Mouse (Mus musculus) lung, embryonic 14.5 days (tissue): Measurements from ENCODE around the gene Lhfp. TPM values are rescaled to one million over a fixed set of nuclear protein-coding genes. Genes with fewer than 3 reads are reported as not detected.
"Not testable (repeated sequence)": the region's sequence is repeated elsewhere in the genome, so short reads cannot be mapped to it uniquely, and the experiment has no call there.

Experiments
- ATAC-seq: fragments of 200-750 bp; cut with Nextera tagmentation; 2 replicates; pipeline ENCODE4 v1.8.0; 2017; ENCODE audit warnings: mild to moderate bottlenecking, moderate TSS enrichment, moderate library complexity; ENCODE audit not compliant: insufficient read depth
- DNase-seq: peaks from one replicate; pipeline ENCODE4 v3.0.0-alpha.2; 2015
- H3K27ac ChIP-seq: fragments of 300-500 bp; sonication (generic); 2 replicates; pipeline ENCODE4 v1.5.1; 2014; ENCODE audit warnings: low read depth, mild to moderate bottlenecking, moderate library complexity
- H3K27me3 ChIP-seq: fragments of 300-500 bp; sonication (generic); 2 replicates; pipeline ENCODE4 v1.6.1; 2014; ENCODE audit warnings: low read length, control low read depth; ENCODE audit not compliant: insufficient read depth
- H3K36me3 ChIP-seq: fragments of 300-500 bp; sonication (generic); 2 replicates; pipeline ENCODE4 v1.6.1; 2014; ENCODE audit warnings: control low read depth; ENCODE audit not compliant: insufficient read depth
- H3K4me1 ChIP-seq: fragments of 300-500 bp; sonication (generic); 2 replicates; pipeline ENCODE4 v1.6.1; 2014; ENCODE audit warnings: antibody characterized with exemption, control low read depth; ENCODE audit not compliant: insufficient read depth
- H3K4me2 ChIP-seq: fragments of 300-500 bp; sonication (generic); 2 replicates; pipeline ENCODE4 v1.6.1; 2014; ENCODE audit warnings: mild to moderate bottlenecking
- H3K4me3 ChIP-seq: fragments of 300-500 bp; sonication (generic); 2 replicates; pipeline ENCODE4 v1.5.1; 2014; ENCODE audit warnings: low read depth, low read length
- H3K9ac ChIP-seq: fragments of 300-500 bp; sonication (generic); 2 replicates; pipeline ENCODE4 v1.6.1; 2014
- H3K9me3 ChIP-seq: fragments of 300-500 bp; sonication (generic); 2 replicates; pipeline ENCODE4 v1.6.1; 2016; ENCODE audit warnings: low read depth, low read length, control low read depth
- CTCF ChIP-seq: IDR thresholded peaks from 2 replicates; pipeline ENCODE4 v1.5.1; 2016; ENCODE audit warnings: antibody characterized with exemption, low read depth
- WGBS: fragments of 180-500 bp; shearing (Covaris S2); extraction: QIAGEN DNeasy Blood & Tissue Kit; methylation state at CpG from one replicate; pipeline ENCODE4 v1.1.7; 2014; 5-methylcytosine and 5-hydroxymethylcytosine counted together
- polyA plus RNA-seq: library from polyadenylated mRNA; unstranded; fragments of >200 nt; fragmentation: Nextera tagmentation; extraction: Ambion mirVana; gene quantifications from 2 replicates; pipeline ENCODE4 v1.2.1, GENCODE M21; 2014

Lhfp gene
- polyA plus RNA-seq, 1 experiment from 2014 or later = 63.8 TPM

GRCm38 (mm10) chr3:53225774-53226173, 184.4 kb downstream of the Lhfp start:
- Histone ChIP-seq H3K27me3 (no peaks in the 10 kb centered on the region), H3K9ac (no peak overlapping the region), H3K36me3 (no peaks in the 10 kb centered on the region), H3K4me1 (peaks cover 19% of the 10 kb centered on the region; the same call in 1 of the 2 replicates), H3K27ac (no peak overlapping the region; the same call in 1 of the 2 replicates), H3K4me2 (no peak overlapping the region), H3K4me3 (no peak overlapping the region), H3K9me3 (no peaks in the 10 kb centered on the region)
- DNase-seq = peak; percentile 92
- ATAC-seq = peak; percentile 83
- 12% methylated on average over 6 of the region's 6 CpGs for WGBS
- peak; percentile 12; the same call in 1 of the 2 replicates for TF ChIP-seq CTCF

- Histone ChIP-seq H3K4me1 (peaks cover 15% of the 10 kb centered on the region; the same call in 1 of the 2 replicates), H3K27me3 (no peaks in the 10 kb centered on the region), H3K4me2 (no peak overlapping the region), H3K9me3 (no peaks in the 10 kb centered on the region), H3K36me3 (no peaks in the 10 kb centered on the region), H3K9ac (no peak overlapping the region), H3K4me3 (no peak overlapping the region), H3K27ac (no peak overlapping the region)
- no peak; the same call in 1 of the 2 replicates for ATAC-seq
- DNase-seq = no peak
- TF ChIP-seq CTCF = no peak
- WGBS = 53% methylated on average over 6 of the region's 6 CpGs
Measured at GRCm38 (mm10) chr3:53226223-53226622, 184.9 kb downstream of the Lhfp start.

- Histone ChIP-seq H3K9ac (no peak overlapping the region), H3K4me1 (peaks cover 8% of the 10 kb centered on the region; the same call in 1 of the 2 replicates), H3K4me2 (no peak overlapping the region), H3K27ac (no peak overlapping the region), H3K36me3 (no peaks in the 10 kb centered on the region), H3K4me3 (no peak overlapping the region), H3K9me3 (no peaks in the 10 kb centered on the region), H3K27me3 (no peaks in the 10 kb centered on the region)
- ATAC-seq (no peak), DNase-seq (no peak)
- no peak for TF ChIP-seq CTCF
Measured at GRCm38 (mm10) chr3:53227866-53228265, 186.5 kb downstream of the Lhfp start.

GRCm38 (mm10) chr3:53230562-53230961, 189.2 kb downstream of the Lhfp start:
- TF ChIP-seq CTCF = no peak
- Histone ChIP-seq H3K4me2 (no peak overlapping the region), H3K9ac (no peak overlapping the region), H3K9me3 (no peaks in the 10 kb centered on the region), H3K36me3 (no peaks in the 10 kb centered on the region), H3K27me3 (no peaks in the 10 kb centered on the region), H3K27ac (peak overlapping the region; percentile 14; the same call in 1 of the 2 replicates), H3K4me1 (peaks cover 4% of the 10 kb centered on the region; the same call in 1 of the 2 replicates), H3K4me3 (no peak overlapping the region)
- DNase-seq (no peak), ATAC-seq (no peak)
- WGBS = 70% methylated on average over 3 of the region's 3 CpGs

- ATAC-seq (no peak), DNase-seq (no peak)
- Histone ChIP-seq H3K27ac (no peak overlapping the region), H3K36me3 (no peaks in the 10 kb centered on the region), H3K4me3 (no peak overlapping the region), H3K9me3 (no peaks in the 10 kb centered on the region), H3K9ac (no peak overlapping the region), H3K27me3 (no peaks in the 10 kb centered on the region), H3K4me1 (no peaks in the 10 kb centered on the region), H3K4me2 (no peak overlapping the region)
- no peak for TF ChIP-seq CTCF
- 44% methylated on average over 3 of the region's 3 CpGs for WGBS
Measured at GRCm38 (mm10) chr3:53231112-53231511, 189.8 kb downstream of the Lhfp start.

- not testable (repeated sequence) for ATAC-seq, H3K4me1 ChIP-seq
- 87% methylated on average over 9 of the region's 9 CpGs for WGBS
Measured at GRCm38 (mm10) chr3:53232411-53232810, 191.1 kb downstream of the Lhfp start.

GRCm38 (mm10) chr3:53234689-53235088, 193.4 kb downstream of the Lhfp start:
- H3K4me1 ChIP-seq = no peaks in the 10 kb centered on the region
- H3K4me2 ChIP-seq = no peak overlapping the region
- no peaks in the 10 kb centered on the region for H3K9me3 ChIP-seq
- no peak overlapping the region for H3K4me3 ChIP-seq
- ATAC-seq = no peak
- H3K9ac ChIP-seq = no peak overlapping the region
- no peaks in the 10 kb centered on the region for H3K27me3 ChIP-seq
- H3K27ac ChIP-seq = no peak overlapping the region
- H3K36me3 ChIP-seq = no peaks in the 10 kb centered on the region
- DNase-seq = no peak
- TF ChIP-seq CTCF = peak; percentile 36; the same call in 1 of the 2 replicates

More at GRCm38 (mm10) chr3:53232411-53232810, 191.1 kb downstream of the Lhfp start:
- not testable (repeated sequence) for DNase-seq, H3K9ac ChIP-seq, H3K4me2 ChIP-seq, H3K9me3 ChIP-seq, H3K27me3 ChIP-seq, H3K27ac ChIP-seq, H3K4me3 ChIP-seq, H3K36me3 ChIP-seq

- no peak overlapping the region for H3K9ac ChIP-seq
- H3K27ac ChIP-seq = no peak overlapping the region
- H3K9me3 ChIP-seq = no peaks in the 10 kb centered on the region
- 77% methylated on average over 4 of the region's 4 CpGs for WGBS
- DNase-seq (no peak), ATAC-seq (no peak)
- no peaks in the 10 kb centered on the region for H3K36me3 ChIP-seq
- H3K4me3 ChIP-seq = no peak overlapping the region
- TF ChIP-seq CTCF = no peak
- no peaks in the 10 kb centered on the region for H3K4me1 ChIP-seq
- no peaks in the 10 kb centered on the region for H3K27me3 ChIP-seq
- no peak overlapping the region for H3K4me2 ChIP-seq
Measured at GRCm38 (mm10) chr3:53236471-53236870, 195.1 kb downstream of the Lhfp start.
